Mouse (Mus musculus) kidney, embryonic 15.5 days (tissue): ENCODE results near the gene Tagln. TPM values are rescaled to one million over a fixed set of nuclear protein-coding genes. Genes with fewer than 3 reads are reported as not detected.
A peak's percentile ranks its signal among the peaks of the same experiment; 100 is the strongest.

Experiments
- ATAC-seq: fragments of 200-750 bp; cut with Nextera tagmentation; replicated peaks from 2 replicates; pipeline ENCODE4 v1.8.0; 2017; ENCODE audit warnings: moderate TSS enrichment; ENCODE audit not compliant: low FRiP score
- H3K27ac ChIP-seq: fragments of 300-500 bp; sonication (generic); 2 replicates; pipeline ENCODE4 v1.5.1; 2015; ENCODE audit warnings: mild to moderate bottlenecking, inconsistent platforms
- H3K27me3 ChIP-seq: fragments of 300-500 bp; sonication (generic); 2 replicates; pipeline ENCODE4 v1.6.1; 2015; ENCODE audit warnings: inconsistent platforms
- H3K36me3 ChIP-seq: fragments of 300-500 bp; sonication (generic); 2 replicates; pipeline ENCODE4 v1.6.1; 2015; ENCODE audit warnings: inconsistent platforms
- H3K4me1 ChIP-seq: fragments of 300-500 bp; sonication (generic); 2 replicates; pipeline ENCODE4 v1.6.1; 2015; ENCODE audit warnings: inconsistent platforms
- H3K4me2 ChIP-seq: fragments of 300-500 bp; sonication (generic); 2 replicates; pipeline ENCODE4 v1.6.1; 2015; ENCODE audit warnings: moderate library complexity, mild to moderate bottlenecking, inconsistent platforms
- H3K4me3 ChIP-seq: fragments of 300-500 bp; sonication (generic); replicated peaks from 2 replicates; pipeline ENCODE4 v1.5.1; 2015; ENCODE audit warnings: mild to moderate bottlenecking, inconsistent platforms
- H3K9ac ChIP-seq: fragments of 300-500 bp; sonication (generic); 2 replicates; pipeline ENCODE4 v1.6.1; 2015; ENCODE audit warnings: mild to moderate bottlenecking, inconsistent platforms
- H3K9me3 ChIP-seq: fragments of 300-500 bp; sonication (generic); replicated peaks from 2 replicates; pipeline ENCODE4 v1.6.1; 2016; ENCODE audit warnings: inconsistent platforms
- WGBS: fragments of 180-500 bp; shearing (Covaris S2); methylation state at CpG from one replicate; pipeline ENCODE4 v1.1.7; 2015; ENCODE audit warnings: mixed read lengths; 5-methylcytosine and 5-hydroxymethylcytosine counted together
- polyA plus RNA-seq: library from polyadenylated mRNA; unstranded; fragments of >200 nt; fragmentation: Nextera tagmentation; extraction: Ambion mirVana; gene quantifications from 2 replicates; pipeline ENCODE4 v1.2.1, GENCODE M21; 2015

Tagln gene
- polyA plus RNA-seq, 1 experiment from 2014 or later, result 108 TPM

- Histone ChIP-seq H3K4me3 (no peak overlapping the region), H3K9ac (no peak overlapping the region), H3K36me3 (peaks cover 90% of the 10 kb centered on the region), H3K27ac (no peak overlapping the region), H3K9me3 (no peaks in the 10 kb centered on the region), H3K4me1 (no peaks in the 10 kb centered on the region), H3K27me3 (no peaks in the 10 kb centered on the region), H3K4me2 (no peak overlapping the region)
- 58% methylated on average over 1 of the region's 1 CpGs for WGBS
- ATAC-seq, result no peak
Measured at GRCm38 (mm10) chr9:45919895-45920294, 16.0 kb downstream of the Tagln start.

- H3K9ac ChIP-seq, result no peak overlapping the region
- no peak for ATAC-seq
- no peaks in the 10 kb centered on the region for H3K4me1 ChIP-seq
- H3K36me3 ChIP-seq, result peaks cover 96% of the 10 kb centered on the region
- 84% methylated on average over 5 of the region's 5 CpGs for whole genome bisulfite sequencing
- no peak overlapping the region for H3K4me2 ChIP-seq
- no peak overlapping the region for H3K27ac ChIP-seq
- no peaks in the 10 kb centered on the region for H3K9me3 ChIP-seq
- H3K27me3 ChIP-seq, result no peaks in the 10 kb centered on the region
- no peak overlapping the region for H3K4me3 ChIP-seq
Measured at GRCm38 (mm10) chr9:45917041-45917934, 18.6 kb downstream of the Tagln start.

GRCm38 (mm10) chr9:45915659-45916058 lies 20.2 kb downstream of the Tagln start:
- Histone ChIP-seq H3K4me3 (no peak overlapping the region), H3K36me3 (peaks cover 98% of the 10 kb centered on the region), H3K4me1 (no peaks in the 10 kb centered on the region), H3K27me3 (no peaks in the 10 kb centered on the region), H3K27ac (no peak overlapping the region), H3K9me3 (no peaks in the 10 kb centered on the region), H3K4me2 (no peak overlapping the region), H3K9ac (no peak overlapping the region)
- no peak for ATAC-seq
- 93% methylated on average over 2 of the region's 2 CpGs for WGBS

- H3K27ac ChIP-seq, result no peak overlapping the region
- H3K9ac ChIP-seq, result no peak overlapping the region
- WGBS, result 81% methylated on average over 1 of the region's 1 CpGs
- peaks cover 10% of the 10 kb centered on the region for H3K4me1 ChIP-seq
- ATAC-seq, result no peak
- H3K27me3 ChIP-seq, result no peaks in the 10 kb centered on the region
- peaks cover 79% of the 10 kb centered on the region for H3K36me3 ChIP-seq
- H3K4me2 ChIP-seq, result no peak overlapping the region
- no peak overlapping the region for H3K4me3 ChIP-seq
- no peaks in the 10 kb centered on the region for H3K9me3 ChIP-seq
Measured at GRCm38 (mm10) chr9:45911673-45912072, 24.2 kb downstream of the Tagln start.

GRCm38 (mm10) chr9:45910995-45911394 lies 24.9 kb downstream of the Tagln start:
- H3K9me3 ChIP-seq, result no peaks in the 10 kb centered on the region
- no peaks in the 10 kb centered on the region for H3K27me3 ChIP-seq
- H3K4me3 ChIP-seq, result no peak overlapping the region
- H3K4me2 ChIP-seq, result no peak overlapping the region
- ATAC-seq, result no peak
- H3K9ac ChIP-seq, result no peak overlapping the region
- peaks cover 73% of the 10 kb centered on the region for H3K36me3 ChIP-seq
- WGBS, result 92% methylated on average over 3 of the region's 3 CpGs
- peaks cover 10% of the 10 kb centered on the region for H3K4me1 ChIP-seq
- H3K27ac ChIP-seq, result no peak overlapping the region

GRCm38 (mm10) chr9:45907078-45907428 lies 28.8 kb downstream of the Tagln start:
- Histone ChIP-seq H3K9me3 (no peaks in the 10 kb centered on the region), H3K4me3 (peak overlapping the region; percentile 86), H3K9ac (peak overlapping the region; percentile 94), H3K36me3 (peaks cover 50% of the 10 kb centered on the region), H3K27ac (peak overlapping the region; percentile 98), H3K4me1 (peaks cover 22% of the 10 kb centered on the region), H3K4me2 (peak overlapping the region; percentile 88), H3K27me3 (no peaks in the 10 kb centered on the region)
- under 1% methylated on average over 19 of the region's 19 CpGs for WGBS
- peak; percentile 33 for ATAC-seq

- under 1% methylated on average over 78 of the region's 80 CpGs for WGBS
- ATAC-seq, result peak; percentile 93
Measured at GRCm38 (mm10) chr9:45906355-45907077, 29.3 kb downstream of the Tagln start, which contains the start of the genes Pcsk7 and Rnf214. Gene Pcsk7, plus strand, starts transcription at chr9:45906497. Gene Rnf214, minus strand, starts transcription at chr9:45906911.

GRCm38 (mm10) chr9:45905811-45906237 lies 30.0 kb downstream of the Tagln start:
- 0% methylated on average over 19 of the region's 27 CpGs for WGBS
- H3K36me3 ChIP-seq, result peaks cover 49% of the 10 kb centered on the region
- H3K27ac ChIP-seq, result peak overlapping the region; percentile 98
- H3K9ac ChIP-seq, result peak overlapping the region; percentile 94
- no peaks in the 10 kb centered on the region for H3K27me3 ChIP-seq
- ATAC-seq, result peak; percentile 69
- H3K9me3 ChIP-seq, result no peaks in the 10 kb centered on the region
- H3K4me2 ChIP-seq, result peak overlapping the region; percentile 88
- peaks cover 22% of the 10 kb centered on the region for H3K4me1 ChIP-seq
- H3K4me3 ChIP-seq, result peak overlapping the region; percentile 86

More at GRCm38 (mm10) chr9:45906355-45907077, 29.3 kb downstream of the Tagln start, which contains the start of the genes Pcsk7 and Rnf214:
- peak within 1 kb of the TSS; percentile 98 for H3K27ac ChIP-seq
- peak within 1 kb of the TSS; percentile 86 for H3K4me3 ChIP-seq
- H3K9me3 ChIP-seq, result no peaks in the 10 kb centered on the region
- H3K36me3 ChIP-seq, result peaks cover 50% of the 10 kb centered on the region
- no peaks in the 10 kb centered on the region for H3K27me3 ChIP-seq
- H3K4me1 ChIP-seq, result peaks cover 22% of the 10 kb centered on the region
- H3K9ac ChIP-seq, result peak within 1 kb of the TSS; percentile 94
- peak within 1 kb of the TSS; percentile 88 for H3K4me2 ChIP-seq

- Histone ChIP-seq H3K4me1 (peaks cover 22% of the 10 kb centered on the region), H3K4me3 (peak overlapping the region; percentile 86), H3K9me3 (no peaks in the 10 kb centered on the region), H3K9ac (peak overlapping the region; percentile 94), H3K36me3 (peaks cover 47% of the 10 kb centered on the region), H3K4me2 (peak overlapping the region; percentile 88), H3K27ac (0 out of 2 replicates have a peak overlapping the region, but pooled peaks have one; percentile 98), H3K27me3 (no peaks in the 10 kb centered on the region)
- WGBS, result 52% methylated on average over 4 of the region's 4 CpGs
- ATAC-seq, result no peak
Measured at GRCm38 (mm10) chr9:45905196-45905595, 30.7 kb downstream of the Tagln start.

- no peak overlapping the region for H3K4me3 ChIP-seq
- no peak overlapping the region for H3K9ac ChIP-seq
- no peaks in the 10 kb centered on the region for H3K27me3 ChIP-seq
- ATAC-seq, result no peak
- H3K27ac ChIP-seq, result no peak overlapping the region
- H3K36me3 ChIP-seq, result peaks cover 96% of the 10 kb centered on the region
- H3K4me1 ChIP-seq, result no peaks in the 10 kb centered on the region
- H3K9me3 ChIP-seq, result no peaks in the 10 kb centered on the region
- H3K4me2 ChIP-seq, result no peak overlapping the region
Measured at GRCm38 (mm10) chr9:45893681-45894080, 42.2 kb downstream of the Tagln start.
